Mouse (Mus musculus): Measurements from ENCODE around the gene Nos2. TPM values are rescaled to one million over a fixed set of nuclear protein-coding genes. Genes with fewer than 3 reads are reported as not detected.
"Not testable (repeated sequence)": the region's sequence is repeated elsewhere in the genome, so short reads cannot be mapped to it uniquely, and the experiment has no call there.

Nos2 gene
- polyA plus RNA-seq, 1 experiment = 1.1 TPM

DNA sequence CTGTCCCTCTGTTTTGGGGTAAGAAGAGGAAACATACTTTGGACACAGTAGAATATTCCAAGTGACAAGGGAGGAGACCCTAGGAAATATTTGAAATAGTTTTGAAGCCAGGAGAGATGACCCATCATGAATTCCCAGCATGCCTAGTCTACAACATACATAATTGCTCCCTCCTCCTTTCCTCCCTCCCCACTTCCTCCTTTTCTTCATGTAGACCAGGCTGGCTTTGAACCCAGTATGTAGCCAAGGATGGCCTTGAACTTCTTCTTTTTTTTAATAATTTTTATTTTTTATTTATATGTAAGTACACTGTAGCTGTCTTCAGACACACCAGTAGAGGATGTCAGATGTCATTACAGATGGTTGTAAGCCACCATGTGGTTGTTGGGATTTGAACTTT, 64.9 kb downstream of the Nos2 start:
- no peak for DNase-seq (ENCODE audit: extremely low spot score in 1 of 2, low spot score in 1 of 2)

DNA sequence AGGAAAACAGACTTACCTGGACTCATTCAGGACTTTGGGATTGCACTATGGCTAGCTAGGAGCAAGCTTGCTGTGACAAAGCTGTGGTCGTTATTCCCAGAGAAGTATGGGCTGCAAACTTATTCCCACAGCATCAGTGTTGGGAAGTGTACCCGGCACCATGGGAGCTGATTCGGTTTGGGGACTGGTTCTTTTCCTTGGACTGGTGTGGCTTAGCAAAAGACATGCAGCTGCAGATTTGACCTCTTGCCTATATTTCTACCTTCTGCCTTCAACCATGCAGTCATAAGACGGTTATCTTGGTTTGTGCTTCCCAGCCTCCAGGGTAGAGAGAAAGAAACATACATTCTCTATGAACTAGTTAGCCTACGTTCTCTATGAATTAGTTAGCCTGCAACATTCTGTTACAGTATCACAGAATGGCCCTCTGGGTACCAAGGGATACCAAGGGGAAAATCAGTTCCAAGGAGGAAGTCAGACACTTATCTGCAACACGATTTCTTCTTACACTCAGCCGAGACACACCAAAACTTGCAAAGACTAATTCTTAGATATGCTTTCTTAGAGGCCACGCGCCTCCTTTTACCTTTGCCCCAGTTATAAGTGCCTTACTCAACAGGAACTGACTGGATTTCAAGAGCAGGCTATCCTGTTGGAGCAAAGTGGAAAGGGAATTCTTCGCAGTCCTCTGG, 65.9 kb downstream of the Nos2 start:
- DNase-seq (ENCODE audit: extremely low spot score in 1 of 2, low spot score in 1 of 2) = no peak

DNA sequence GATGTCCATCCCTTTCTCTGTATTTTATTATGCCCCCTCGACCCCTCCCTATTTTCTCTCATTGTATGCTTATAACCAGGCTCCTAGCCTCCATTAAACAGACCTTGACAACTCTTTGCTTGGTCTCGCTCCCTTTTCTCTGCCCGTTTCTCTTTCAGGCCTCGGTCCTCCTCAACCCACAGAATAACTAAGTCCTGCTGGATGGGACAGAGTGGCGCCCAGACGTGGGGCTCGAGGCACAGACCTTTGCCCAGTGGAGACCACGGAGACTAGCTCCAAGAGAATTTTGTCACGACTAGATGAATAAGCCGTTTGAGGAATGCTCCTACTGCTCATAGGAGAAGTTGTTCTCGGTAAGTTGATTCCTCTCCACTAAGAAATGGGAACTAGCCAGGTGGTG, 68.6 kb downstream of the Nos2 start:
- not testable (repeated sequence) for DNase-seq (ENCODE audit: extremely low spot score in 1 of 2, low spot score in 1 of 2)

DNA sequence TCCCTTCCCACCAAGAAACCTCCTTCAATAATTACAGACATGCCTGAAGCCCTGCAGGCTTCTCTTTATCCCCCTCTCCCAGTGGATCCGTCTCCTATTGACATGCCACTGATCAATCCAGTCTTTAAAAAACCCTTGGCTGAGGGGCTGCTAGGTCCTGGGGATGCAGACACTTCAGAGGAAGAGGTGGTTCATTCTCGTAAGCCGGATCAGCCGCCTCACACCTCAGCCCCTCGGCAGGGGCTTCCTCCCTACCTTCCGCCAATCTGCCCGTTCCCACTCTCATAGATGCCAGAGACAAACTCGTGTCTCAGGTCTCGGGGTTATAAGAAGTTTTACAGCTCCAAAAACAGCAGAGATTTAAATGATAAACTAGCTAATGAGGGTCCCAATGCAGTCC, 69.5 kb downstream of the Nos2 start:
- no peak for DNase-seq (ENCODE audit: extremely low spot score in 1 of 2, low spot score in 1 of 2)

DNA sequence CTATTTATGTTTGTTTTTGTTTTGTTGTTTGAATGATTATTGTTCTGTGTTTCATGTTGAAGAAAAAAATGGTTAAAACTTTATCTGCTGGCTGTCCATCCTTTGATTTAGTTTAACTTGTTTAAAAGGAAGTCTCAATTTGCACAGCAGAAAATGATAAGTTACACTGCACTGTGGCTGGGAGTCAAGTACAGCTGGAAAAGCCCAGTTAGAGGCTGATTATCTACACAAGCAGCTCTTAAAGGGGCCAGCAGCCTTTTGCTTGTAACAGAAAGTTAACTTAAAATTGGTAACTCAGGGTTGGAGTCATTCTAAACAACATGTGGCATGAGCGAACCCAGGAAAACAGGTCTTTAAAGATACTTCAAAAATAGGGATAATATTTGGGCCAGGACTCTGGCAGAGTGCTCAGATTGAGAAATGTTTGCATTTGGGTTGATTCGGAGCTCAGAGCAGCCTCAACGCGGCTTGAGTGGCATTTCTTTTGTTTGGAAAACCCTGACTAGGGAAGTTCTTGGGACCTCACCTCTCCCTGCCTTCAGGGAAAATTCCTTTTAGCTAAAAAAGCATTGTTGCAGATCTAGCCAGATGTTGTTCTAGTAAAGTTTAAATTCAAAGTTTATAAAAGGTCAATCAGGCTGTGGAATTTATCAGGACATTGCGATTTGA, 70.4 kb downstream of the Nos2 start:
- DNase-seq (ENCODE audit: extremely low spot score in 1 of 2, low spot score in 1 of 2) = not testable (repeated sequence)

DNA sequence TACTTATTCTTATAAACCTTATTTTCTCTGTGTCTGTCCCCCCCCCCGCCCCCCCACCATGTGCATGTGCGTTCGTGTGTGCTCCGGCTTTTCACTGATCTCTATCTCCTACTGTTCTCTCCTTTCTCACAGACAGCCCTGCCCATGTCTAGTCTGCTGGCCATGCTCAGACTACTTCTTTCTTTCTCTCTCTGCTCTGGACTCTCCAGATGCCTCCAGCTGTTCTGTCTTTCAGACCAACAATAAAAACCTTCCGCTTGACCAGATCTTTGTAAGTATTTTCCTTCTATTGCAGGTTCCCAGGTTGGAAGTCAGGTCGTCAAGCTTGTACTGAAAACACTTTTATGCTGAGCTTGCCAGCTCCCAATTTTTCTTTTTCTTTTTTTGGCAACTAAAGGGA, 78.5 kb downstream of the Nos2 start:
- DNase-seq (ENCODE audit: extremely low spot score in 1 of 2, low spot score in 1 of 2) = no peak

DNA sequence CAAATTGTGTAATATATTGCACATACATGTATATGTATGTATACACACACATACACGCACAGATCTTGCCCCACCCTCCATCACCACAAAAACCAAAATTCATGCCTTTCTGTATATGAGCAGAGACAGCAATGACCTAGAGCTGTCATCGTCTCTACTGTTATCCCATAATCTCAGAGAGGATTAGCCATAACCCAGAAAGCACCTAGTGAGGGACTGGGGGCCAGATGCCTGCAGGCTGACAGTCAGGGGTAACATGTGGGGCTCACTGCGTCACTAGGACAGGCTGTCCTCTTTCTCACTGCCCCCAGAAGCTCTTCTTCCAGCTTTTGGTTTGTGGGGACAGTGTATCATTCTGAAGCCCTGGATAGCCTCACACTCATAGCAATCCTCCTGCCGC, 81.3 kb downstream of the Nos2 start:
- no peak for DNase-seq (ENCODE audit: extremely low spot score in 1 of 2, low spot score in 1 of 2)

DNA sequence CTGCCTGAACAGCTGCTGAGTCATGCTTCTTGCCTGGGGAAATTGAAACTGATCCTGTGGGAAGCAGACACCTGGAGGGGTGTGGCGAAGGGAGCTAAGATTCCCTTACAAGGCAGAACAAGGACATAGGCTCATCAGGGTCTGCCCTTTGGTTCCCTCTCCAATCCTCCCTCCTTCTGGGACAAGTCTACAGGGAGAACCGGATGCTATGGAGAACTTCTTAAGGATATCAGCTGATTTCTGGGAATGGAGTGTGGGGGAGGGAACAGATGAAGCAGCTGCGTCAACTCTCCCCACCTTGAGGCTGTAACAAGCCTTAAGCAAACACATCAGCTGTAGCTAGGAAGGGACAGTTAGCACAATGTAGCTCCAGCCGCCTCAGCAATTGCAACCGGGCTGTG, 82.0 kb downstream of the Nos2 start:
- DNase-seq (ENCODE audit: extremely low spot score in 1 of 2, low spot score in 1 of 2) = no peak

DNA sequence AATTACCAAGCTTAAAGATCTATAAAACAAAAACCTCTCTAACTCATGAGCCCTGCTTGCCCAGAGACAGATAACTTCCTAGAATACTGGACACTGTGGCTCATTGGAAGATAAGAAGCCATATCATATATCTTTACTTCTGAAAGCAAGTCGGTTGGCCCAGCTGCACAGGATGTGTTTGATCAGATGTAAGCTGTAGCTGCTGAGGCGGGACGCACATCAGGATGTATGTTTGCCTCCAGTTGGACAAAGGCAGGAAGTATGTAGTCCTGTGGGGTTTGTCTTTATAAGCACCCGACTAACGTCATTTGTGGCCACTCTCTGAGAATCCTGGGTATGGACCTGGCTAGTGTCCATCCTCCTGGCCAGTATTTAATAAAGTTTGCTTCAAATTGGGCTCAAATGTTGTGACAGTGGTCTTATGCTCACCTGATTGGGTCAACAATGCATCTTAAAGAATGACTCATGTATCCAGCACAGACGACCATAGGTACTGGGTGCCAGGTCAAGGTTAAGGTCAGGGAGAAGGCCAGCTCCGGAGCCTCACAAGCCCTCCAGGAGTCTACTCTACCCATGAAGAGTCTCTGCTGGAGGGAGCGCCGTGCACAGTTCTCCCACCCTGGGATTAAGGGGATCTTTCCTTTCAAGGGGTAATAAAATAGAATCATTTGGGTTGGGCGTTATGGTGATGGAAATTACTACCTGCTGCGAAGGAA, 82.6 kb downstream of the Nos2 start:
- DNase-seq (ENCODE audit: extremely low spot score in 1 of 2, low spot score in 1 of 2) = no peak

DNA sequence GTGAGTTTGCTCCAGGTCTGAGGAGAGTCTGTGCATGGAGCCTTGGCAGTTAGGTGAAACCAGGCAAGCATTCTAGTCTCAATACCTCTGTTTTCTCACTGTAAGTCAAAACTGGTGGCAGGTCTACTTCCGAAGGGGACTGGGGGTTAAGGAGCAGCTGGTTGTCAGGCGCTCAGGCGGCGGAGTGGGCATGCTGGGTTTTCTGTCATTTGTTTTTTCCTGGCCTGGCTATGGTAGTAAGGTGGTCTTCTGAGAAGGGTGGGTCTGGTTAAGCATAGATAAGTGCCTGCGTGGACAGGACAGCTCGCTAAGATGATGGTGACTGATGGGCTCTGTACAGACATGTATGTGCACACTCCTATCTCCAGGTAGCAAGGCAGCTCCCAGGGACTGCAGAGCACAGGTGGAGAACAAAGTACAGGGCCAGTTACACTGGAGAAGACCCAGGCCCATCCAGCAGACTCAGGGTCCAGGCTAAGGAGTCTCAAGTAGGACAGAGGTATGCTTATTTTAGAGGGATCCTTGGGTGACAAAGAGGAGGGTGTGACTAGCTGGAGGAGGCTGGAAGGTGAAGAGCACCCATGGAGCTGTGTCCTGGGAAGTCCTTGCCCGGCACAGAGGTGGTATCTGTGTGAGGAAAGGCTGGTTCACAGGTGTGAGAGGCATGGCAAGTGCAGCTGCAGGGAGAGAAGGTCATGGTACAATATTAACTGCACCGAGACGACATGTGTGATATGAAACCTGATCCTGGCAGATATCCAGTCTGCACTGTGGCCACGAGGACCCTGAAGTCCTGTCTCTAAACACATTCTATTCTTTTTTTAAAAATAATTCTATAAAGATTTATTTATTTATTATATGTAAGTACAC, 83.4 kb downstream of the Nos2 start:
- no peak for DNase-seq (ENCODE audit: extremely low spot score in 1 of 2, low spot score in 1 of 2)

DNA sequence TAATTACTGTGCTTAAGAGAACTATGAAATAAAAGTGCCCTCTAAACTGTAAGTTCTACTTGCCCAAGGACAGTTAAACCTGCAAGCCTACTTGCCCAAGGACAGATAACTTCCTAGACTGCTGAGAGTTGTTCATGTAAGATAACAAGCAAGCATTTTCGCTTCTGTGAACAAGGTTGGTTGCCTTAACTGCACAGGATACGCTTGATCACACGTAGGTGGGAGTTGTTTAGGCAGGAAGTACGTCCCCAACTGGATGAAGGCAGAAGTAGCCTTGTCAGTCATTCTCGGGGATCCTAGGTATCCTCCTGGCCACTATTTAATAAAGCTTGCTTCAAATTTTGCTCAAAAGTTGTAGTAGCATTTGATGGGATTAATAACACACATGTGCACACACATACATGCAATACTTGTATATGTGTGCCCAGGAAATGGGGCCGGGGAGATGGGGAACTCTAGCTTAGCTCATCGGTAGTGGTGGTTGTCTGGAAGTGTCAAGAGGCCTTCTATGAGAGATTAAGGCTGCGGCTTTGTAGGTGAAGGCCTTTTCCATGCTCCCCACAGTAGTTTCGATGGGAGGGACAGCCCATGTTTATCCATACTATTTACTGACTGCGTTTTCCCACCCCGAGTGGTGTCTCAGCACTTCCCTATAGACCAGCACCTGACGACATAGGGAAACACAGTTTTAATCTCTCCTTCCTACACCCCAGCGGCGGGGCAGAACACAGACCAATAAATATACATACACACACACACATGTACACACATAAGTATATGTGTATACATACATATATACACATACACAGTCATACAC, 85.2 kb downstream of the Nos2 start:
- DNase-seq (ENCODE audit: extremely low spot score in 1 of 2, low spot score in 1 of 2) = no peak

DNA sequence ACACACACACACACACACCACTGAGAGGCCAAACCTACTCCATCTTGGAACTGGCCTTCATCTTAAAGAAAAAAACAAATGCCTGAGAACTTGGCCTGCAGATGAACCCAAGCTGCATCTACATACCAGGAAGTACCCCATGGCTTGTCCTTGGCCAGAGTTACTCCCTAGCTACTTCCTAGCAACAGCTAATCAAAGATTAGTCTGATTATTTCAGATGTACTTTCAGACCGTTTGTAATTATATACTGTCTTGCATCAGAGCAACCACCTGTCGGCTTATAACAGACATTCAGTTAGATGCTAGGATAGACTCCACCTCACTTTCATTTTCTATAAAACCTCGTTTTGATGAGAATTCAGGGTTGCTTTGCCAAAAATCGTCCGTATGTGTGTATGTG, 85.8 kb downstream of the Nos2 start:
- DNase-seq (ENCODE audit: extremely low spot score in 1 of 2, low spot score in 1 of 2) = no peak

DNA sequence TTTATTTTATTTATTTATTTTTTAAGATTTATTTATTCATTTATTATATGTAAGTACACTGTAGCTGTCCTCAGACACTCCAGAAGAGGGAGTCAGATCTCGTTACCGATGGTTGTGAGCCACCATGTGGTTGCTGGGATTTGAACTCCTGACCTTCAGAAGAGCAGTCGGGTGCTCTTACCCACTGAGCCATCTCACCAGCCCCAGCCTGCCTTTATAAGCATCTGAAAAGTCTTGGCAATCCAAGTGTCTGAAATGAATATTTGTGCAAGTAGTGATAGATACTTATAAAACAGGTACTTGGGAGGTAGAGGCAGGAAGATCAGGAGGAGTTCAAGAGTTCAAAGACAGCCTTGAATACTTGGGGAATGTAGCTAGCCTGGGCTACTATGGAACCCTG, 86.8 kb downstream of the Nos2 start:
- not testable (repeated sequence) for DNase-seq (ENCODE audit: extremely low spot score in 1 of 2, low spot score in 1 of 2)

DNA sequence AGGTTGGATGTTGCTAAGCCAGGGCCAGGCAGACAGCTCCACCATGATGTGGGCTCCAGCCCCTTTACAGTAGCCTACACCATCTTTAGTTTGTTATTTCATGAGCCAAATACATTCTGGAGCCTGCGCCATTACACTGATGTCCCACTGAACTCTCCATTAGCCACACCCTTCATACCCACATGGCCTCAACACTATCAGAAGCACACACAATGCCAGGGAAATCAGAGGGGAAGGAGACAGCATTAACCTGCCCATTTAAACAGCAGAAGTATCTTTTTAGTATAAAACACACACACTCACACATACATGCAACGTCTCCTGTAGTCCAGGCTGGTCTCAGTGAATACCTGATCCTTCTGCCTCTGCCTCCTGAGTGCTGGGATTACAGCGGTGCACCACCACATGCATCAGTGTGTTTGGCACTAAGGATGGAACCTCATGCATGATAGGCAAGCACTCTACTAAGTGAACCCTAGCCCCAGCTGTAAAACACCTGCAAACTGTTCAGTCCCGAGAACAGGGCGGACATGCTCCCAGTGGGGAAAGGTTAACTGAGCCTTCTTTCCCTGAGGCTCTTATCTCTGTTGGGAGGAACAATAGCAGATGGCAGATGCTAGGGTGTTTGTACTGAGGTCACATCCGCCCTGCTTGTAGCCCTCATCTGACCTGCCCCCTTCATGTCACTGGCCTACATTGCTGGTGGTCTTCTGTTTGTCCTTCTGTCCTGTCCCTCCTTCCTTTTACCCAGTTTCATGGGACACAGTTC, 87.6 kb downstream of the Nos2 start:
- no peak for DNase-seq (ENCODE audit: extremely low spot score in 1 of 2, low spot score in 1 of 2)

DNA sequence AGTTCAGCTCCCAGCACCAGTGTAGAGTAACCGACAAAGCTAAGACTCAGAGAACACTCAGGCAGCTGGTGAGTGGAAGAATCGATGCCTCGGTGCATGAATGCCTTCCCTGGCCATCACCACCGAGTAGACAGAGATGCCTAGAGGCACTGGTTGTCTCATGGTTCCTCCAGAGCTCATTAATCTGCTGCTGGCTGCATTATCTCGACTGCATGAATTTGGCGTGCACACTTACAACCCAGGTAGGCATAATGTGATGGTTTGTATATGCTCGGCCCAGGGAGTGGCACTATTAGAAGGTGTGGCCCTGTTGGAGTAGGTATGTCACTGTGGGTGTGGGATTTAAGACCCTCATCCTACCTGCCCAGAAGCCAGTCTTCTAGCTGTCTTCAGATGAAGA, 88.3 kb downstream of the Nos2 start:
- DNase-seq (ENCODE audit: extremely low spot score in 1 of 2, low spot score in 1 of 2) = no peak
